Mouse (Mus musculus): ENCODE data around the gene Rab42.

DNA sequence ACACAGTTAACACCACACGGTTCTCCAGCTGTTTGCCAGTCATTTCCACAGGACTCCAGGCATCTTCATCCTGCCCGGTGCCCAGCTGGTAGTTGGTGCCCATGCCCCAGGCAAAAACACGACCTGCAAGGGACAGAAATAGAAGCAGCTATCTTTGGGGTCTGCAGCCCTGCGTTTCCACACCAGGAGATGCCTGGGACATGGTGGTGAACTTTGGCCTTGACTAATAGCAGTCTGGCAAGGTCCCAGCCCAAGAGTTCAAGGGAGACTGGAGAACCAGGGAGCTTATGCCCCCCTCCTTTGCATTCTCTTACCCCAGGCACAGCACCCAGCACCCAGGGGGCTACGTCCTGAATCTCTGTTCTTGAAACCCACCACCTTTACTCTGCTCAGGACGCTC lies 29.7 kb upstream of the Rab42 start:
- TF ChIP-seq CTCF (conservative IDR thresholded peaks at IDR 0.05; ENCODE audit: low read length), result no peak
- TF ChIP-seq POU5F1 (IDR thresholded peaks at IDR 0.05; ENCODE audit: borderline replicate concordance, low read length), result no peak
